Mouse (Mus musculus) thymus, postnatal 0 days (tissue): ENCODE results near the gene Mrpl28. TPM values are rescaled to one million over a fixed set of nuclear protein-coding genes. Genes with fewer than 3 reads are reported as not detected.
"Not testable (repeated sequence)": the region's sequence is repeated elsewhere in the genome, so short reads cannot be mapped to it uniquely, and the experiment has no call there.

ENCODE experiments used
- DNase-seq: peaks from one replicate; pipeline ENCODE4 v3.0.0-alpha.2; 2015; ENCODE audit warnings: low spot score
- polyA plus RNA-seq: library from polyadenylated mRNA; unstranded; fragments of >200 nt; fragmentation: Nextera tagmentation; extraction: Ambion mirVana; gene quantifications from 2 replicates; pipeline ENCODE4 v1.2.1, GENCODE M21; 2015

Mrpl28 gene
- polyA plus RNA-seq, 1 experiment from 2014 or later, result 158 TPM

GRCm38 (mm10) chr17:26175248-26175647 is 51.9 kb downstream of the Mrpl28 start:
- not testable (repeated sequence) for DNase-seq

Other genes starting within 250 kb of the Mrpl28 start
- gene Mettl26, start 248.4 kb upstream of the Mrpl28 start, polyA plus RNA-seq, result 43.5 and 47.0 TPM in 2 replicates
- 0.46 and 0.51 TPM in 2 replicates for gene Wfikkn1, start 242.6 kb upstream of the Mrpl28 start, polyA plus RNA-seq
- 14.9 and 20.0 TPM in 2 replicates for gene Rab40c, start 203.8 kb upstream of the Mrpl28 start, polyA plus RNA-seq
- 28.8 and 34.6 TPM in 2 replicates for gene Pigq, start 178.6 kb upstream of the Mrpl28 start, polyA plus RNA-seq
- gene Nhlrc4, start 178.5 kb upstream of the Mrpl28 start, polyA plus RNA-seq, result 0.36 and 0.46 TPM in 2 replicates
- not detected in 2 replicates for gene A930017K11Rik, start 170.9 kb upstream of the Mrpl28 start, polyA plus RNA-seq
- gene Capn15, start 137.7 kb upstream of the Mrpl28 start, polyA plus RNA-seq, result 15.3 and 17.0 TPM in 2 replicates
- gene Rab11fip3, start 53.9 kb upstream of the Mrpl28 start, polyA plus RNA-seq, result 3.1 and 4.7 TPM in 2 replicates
- 11.4 and 13.1 TPM in 2 replicates for gene Decr2, start 33.2 kb upstream of the Mrpl28 start, polyA plus RNA-seq
- gene Nme4, start 27.9 kb upstream of the Mrpl28 start, polyA plus RNA-seq, result 41.9 and 46.1 TPM in 2 replicates
- 2.2 and 2.4 TPM in 2 replicates for gene Tmem8, start 10.2 kb upstream of the Mrpl28 start, polyA plus RNA-seq
- 14.4 and 22.8 TPM in 2 replicates for gene Axin1, start 15.2 kb downstream of the Mrpl28 start, polyA plus RNA-seq
- not detected in 2 replicates for gene Pdia2, start 75.6 kb downstream of the Mrpl28 start, polyA plus RNA-seq
- 0.14 and 0.27 TPM in 2 replicates for gene Rgs11, start 79.5 kb downstream of the Mrpl28 start, polyA plus RNA-seq
- gene Arhgdig, start 84.3 kb downstream of the Mrpl28 start, polyA plus RNA-seq, result 0.92 and 1.4 TPM in 2 replicates
- 9.0 and 9.3 TPM in 2 replicates for gene Fam234a, start 120.7 kb downstream of the Mrpl28 start, polyA plus RNA-seq
- 84.9 and 86.3 TPM in 2 replicates for gene Luc7l, start 129.4 kb downstream of the Mrpl28 start, polyA plus RNA-seq